Mouse (Mus musculus) 3T3-L1 (cell line): Measurements from ENCODE around the gene Spata7.
"Not testable (repeated sequence)": the region's sequence is repeated elsewhere in the genome, so short reads cannot be mapped to it uniquely, and the experiment has no call there.

Experiments used
- DNase-seq: peaks from one replicate; pipeline ENCODE4 v3.0.0-alpha.2; 2015; ENCODE audit warnings: low read depth, low spot score

Gene Spata7

GRCm38 (mm10) chr12:98627392-98628259 is at the start of gene Spata7:
Gene Spata7, plus strand, starts transcription at chr12:98628157.
- DNase-seq = peak; percentile 92

- DNase-seq = peak; percentile 8
Observed at GRCm38 (mm10) chr12:98585302-98585701, 42.7 kb upstream of the Spata7 start.

- DNase-seq = peak; percentile 79
Observed at GRCm38 (mm10) chr12:98588573-98588972, 39.4 kb upstream of the Spata7 start.

- no peak for DNase-seq
Observed at GRCm38 (mm10) chr12:98591016-98591415, 36.9 kb upstream of the Spata7 start.

- DNase-seq = no peak
Observed at GRCm38 (mm10) chr12:98600861-98601260, 27.1 kb upstream of the Spata7 start.

GRCm38 (mm10) chr12:98602114-98602513 is 25.8 kb upstream of the Spata7 start:
- no peak for DNase-seq

- DNase-seq = no peak
Observed at GRCm38 (mm10) chr12:98605264-98605663, 22.7 kb upstream of the Spata7 start.

GRCm38 (mm10) chr12:98606595-98607290 is 21.2 kb upstream of the Spata7 start:
- no peak for DNase-seq

GRCm38 (mm10) chr12:98610341-98610740 is 17.6 kb upstream of the Spata7 start:
- DNase-seq = no peak

GRCm38 (mm10) chr12:98614910-98615508 is 12.9 kb upstream of the Spata7 start:
- DNase-seq = no peak

- no peak for DNase-seq
Observed at GRCm38 (mm10) chr12:98615746-98616145, 12.2 kb upstream of the Spata7 start.

- peak; percentile 37 for DNase-seq
Observed at GRCm38 (mm10) chr12:98619496-98619895, 8.5 kb upstream of the Spata7 start.

- not testable (repeated sequence) for DNase-seq
Observed at GRCm38 (mm10) chr12:98620922-98621321, 7.0 kb upstream of the Spata7 start.

GRCm38 (mm10) chr12:98623266-98623665 is 4.7 kb upstream of the Spata7 start:
- DNase-seq = not testable (repeated sequence)

GRCm38 (mm10) chr12:98628260-98628970 is 458 bp downstream of the Spata7 start:
- DNase-seq = peak; percentile 40

- DNase-seq = no peak
Observed at GRCm38 (mm10) chr12:98644852-98645251, 16.9 kb downstream of the Spata7 start.

- no peak for DNase-seq
Observed at GRCm38 (mm10) chr12:98656873-98657272, 28.9 kb downstream of the Spata7 start.

GRCm38 (mm10) chr12:98662617-98663016 is 34.7 kb downstream of the Spata7 start:
- no peak for DNase-seq

GRCm38 (mm10) chr12:98668132-98668814 is 40.3 kb downstream of the Spata7 start:
- DNase-seq = no peak

- DNase-seq = no peak
Observed at GRCm38 (mm10) chr12:98669086-98669485, 41.1 kb downstream of the Spata7 start.

- peak; percentile 9 for DNase-seq
Observed at GRCm38 (mm10) chr12:98669864-98670263, 41.9 kb downstream of the Spata7 start.
